Mouse (Mus musculus): ENCODE data around the gene Gm9821. TPM values are rescaled to one million over a fixed set of nuclear protein-coding genes. Genes with fewer than 3 reads are reported as not detected.

Gm9821 gene
- polyA plus RNA-seq, 1 experiment from 2014 or later: 0.12 TPM

GRCm38 (mm10) chr2:91958049-91958448, 12.5 kb downstream of the Gm9821 start:
- 0 out of 2 replicates have a peak, but pooled peaks cover 7% of the 10 kb centered on the region for H3K36me3 ChIP-seq
- no peaks in the 10 kb centered on the region for H3K9me3 ChIP-seq (replicated peaks)
- no peak for DNase-seq (ENCODE audit: low spot score)
- H3K4me1 ChIP-seq: peaks cover 57% of the 10 kb centered on the region
- WGBS: 88% methylated on average over 8 of the region's 8 CpGs
- no peak overlapping the region for H3K27ac ChIP-seq (replicated peaks)
- H3K4me3 ChIP-seq: no peak overlapping the region
- H3K27me3 ChIP-seq (ENCODE audit: low read depth, poor library complexity, severe bottlenecking): no peaks in the 10 kb centered on the region

- Histone ChIP-seq H3K4me3 (no peak overlapping the region), H3K36me3 (0 out of 2 replicates have a peak, but pooled peaks cover 7% of the 10 kb centered on the region), H3K27ac (replicated peaks) (no peak overlapping the region), H3K27me3 (ENCODE audit: low read depth, poor library complexity, severe bottlenecking) (peaks cover 1% of the 10 kb centered on the region; the same call in 1 of the 2 replicates), H3K9me3 (replicated peaks) (no peaks in the 10 kb centered on the region), H3K4me1 (peaks cover 61% of the 10 kb centered on the region)
- peak; percentile 59 for DNase-seq (ENCODE audit: low spot score)
- WGBS: 58% methylated on average over 10 of the region's 10 CpGs
Measured at GRCm38 (mm10) chr2:91958701-91959457, 13.4 kb downstream of the Gm9821 start.

GRCm38 (mm10) chr2:91959544-91960410, 14.3 kb downstream of the Gm9821 start:
- Histone ChIP-seq H3K36me3 (0 out of 2 replicates have a peak, but pooled peaks cover 7% of the 10 kb centered on the region), H3K4me1 (peaks cover 59% of the 10 kb centered on the region)
- no peak for DNase-seq (ENCODE audit: low spot score)

GRCm38 (mm10) chr2:91960459-91960858, 15.0 kb downstream of the Gm9821 start:
- Histone ChIP-seq H3K4me1 (peaks cover 60% of the 10 kb centered on the region), H3K4me3 (no peak overlapping the region)
- 95% methylated on average over 5 of the region's 5 CpGs for WGBS

More at GRCm38 (mm10) chr2:91959544-91960410, 14.3 kb downstream of the Gm9821 start:
- H3K9me3 ChIP-seq (replicated peaks): no peaks in the 10 kb centered on the region
- H3K27me3 ChIP-seq (ENCODE audit: low read depth, poor library complexity, severe bottlenecking): peaks cover 10% of the 10 kb centered on the region
- H3K4me3 ChIP-seq: no peak overlapping the region
- H3K27ac ChIP-seq (replicated peaks): no peak overlapping the region
- 83% methylated on average over 11 of the region's 11 CpGs for WGBS

GRCm38 (mm10) chr2:91961901-91962761, 16.6 kb downstream of the Gm9821 start:
- Histone ChIP-seq H3K4me3 (peak overlapping the region; percentile 94), H3K27me3 (ENCODE audit: low read depth, poor library complexity, severe bottlenecking) (peaks cover 34% of the 10 kb centered on the region), H3K36me3 (0 out of 2 replicates have a peak, but pooled peaks cover 7% of the 10 kb centered on the region), H3K4me1 (peaks cover 57% of the 10 kb centered on the region), H3K27ac (replicated peaks) (0 out of 2 replicates have a peak overlapping the region, but pooled peaks have one; percentile 91), H3K9me3 (replicated peaks) (no peaks in the 10 kb centered on the region)
- WGBS: 69% methylated on average over 4 of the region's 4 CpGs
- DNase-seq (ENCODE audit: low spot score): no peak

More at GRCm38 (mm10) chr2:91960459-91960858, 15.0 kb downstream of the Gm9821 start:
- H3K27me3 ChIP-seq (ENCODE audit: low read depth, poor library complexity, severe bottlenecking): peaks cover 17% of the 10 kb centered on the region
- H3K9me3 ChIP-seq (replicated peaks): no peaks in the 10 kb centered on the region
- no peak overlapping the region for H3K27ac ChIP-seq (replicated peaks)
- 0 out of 2 replicates have a peak, but pooled peaks cover 7% of the 10 kb centered on the region for H3K36me3 ChIP-seq
- no peak for DNase-seq (ENCODE audit: low spot score)

- H3K36me3 ChIP-seq: 0 out of 2 replicates have a peak, but pooled peaks cover 7% of the 10 kb centered on the region
- under 1% methylated on average over 39 of the region's 39 CpGs for WGBS
- DNase-seq (ENCODE audit: low spot score): no peak
- H3K27ac ChIP-seq (replicated peaks): peak overlapping the region; percentile 91
- H3K9me3 ChIP-seq (replicated peaks): no peaks in the 10 kb centered on the region
- peaks cover 55% of the 10 kb centered on the region for H3K4me1 ChIP-seq
- peaks cover 38% of the 10 kb centered on the region for H3K27me3 ChIP-seq (ENCODE audit: low read depth, poor library complexity, severe bottlenecking)
- H3K4me3 ChIP-seq: peak overlapping the region; percentile 94
Measured at GRCm38 (mm10) chr2:91962864-91963401, 17.4 kb downstream of the Gm9821 start.

GRCm38 (mm10) chr2:91963443-91963932, 18.0 kb downstream of the Gm9821 start:
- H3K4me3 ChIP-seq: peak overlapping the region; percentile 94
- 0 out of 2 replicates have a peak, but pooled peaks cover 7% of the 10 kb centered on the region for H3K36me3 ChIP-seq
- H3K4me1 ChIP-seq: peaks cover 60% of the 10 kb centered on the region
- peaks cover 42% of the 10 kb centered on the region for H3K27me3 ChIP-seq (ENCODE audit: low read depth, poor library complexity, severe bottlenecking)
- H3K27ac ChIP-seq (replicated peaks): peak overlapping the region; percentile 91
- DNase-seq (ENCODE audit: low spot score): peak; percentile 95
- H3K9me3 ChIP-seq (replicated peaks): no peaks in the 10 kb centered on the region
- under 1% methylated on average over 57 of the region's 57 CpGs for WGBS

- 66% methylated on average over 3 of the region's 3 CpGs for WGBS
- no peak for DNase-seq (ENCODE audit: low spot score)
- Histone ChIP-seq H3K4me3 (peak overlapping the region; percentile 36), H3K4me1 (peaks cover 51% of the 10 kb centered on the region), H3K27ac (replicated peaks) (peak overlapping the region; percentile 65; the same call in 1 of the 2 replicates), H3K9me3 (replicated peaks) (no peaks in the 10 kb centered on the region), H3K36me3 (0 out of 2 replicates have a peak, but pooled peaks cover 4% of the 10 kb centered on the region), H3K27me3 (ENCODE audit: low read depth, poor library complexity, severe bottlenecking) (peaks cover 48% of the 10 kb centered on the region)
Measured at GRCm38 (mm10) chr2:91964610-91965204, 19.2 kb downstream of the Gm9821 start.

GRCm38 (mm10) chr2:91965417-91965816, 19.9 kb downstream of the Gm9821 start:
- WGBS: 15% methylated on average over 20 of the region's 20 CpGs
- H3K9me3 ChIP-seq (replicated peaks): no peaks in the 10 kb centered on the region
- 0 out of 2 replicates have a peak, but pooled peaks cover 4% of the 10 kb centered on the region for H3K36me3 ChIP-seq
- H3K4me3 ChIP-seq: peak overlapping the region; percentile 36
- no peak for DNase-seq (ENCODE audit: low spot score)
- H3K27me3 ChIP-seq (ENCODE audit: low read depth, poor library complexity, severe bottlenecking): peaks cover 55% of the 10 kb centered on the region
- peaks cover 45% of the 10 kb centered on the region for H3K4me1 ChIP-seq
- H3K27ac ChIP-seq (replicated peaks): peak overlapping the region; percentile 65

GRCm38 (mm10) chr2:91966367-91966766, 20.9 kb downstream of the Gm9821 start:
- Histone ChIP-seq H3K27me3 (ENCODE audit: low read depth, poor library complexity, severe bottlenecking) (peaks cover 64% of the 10 kb centered on the region), H3K4me3 (no peak overlapping the region), H3K9me3 (replicated peaks) (no peaks in the 10 kb centered on the region), H3K4me1 (peaks cover 47% of the 10 kb centered on the region), H3K27ac (replicated peaks) (no peak overlapping the region), H3K36me3 (no peaks in the 10 kb centered on the region)
- no peak for DNase-seq (ENCODE audit: low spot score)
- 88% methylated on average over 5 of the region's 5 CpGs for WGBS

- no peaks in the 10 kb centered on the region for H3K9me3 ChIP-seq (replicated peaks)
- H3K27ac ChIP-seq (replicated peaks): peak overlapping the region; percentile 46; the same call in 1 of the 2 replicates
- peaks cover 80% of the 10 kb centered on the region for H3K27me3 ChIP-seq (ENCODE audit: low read depth, poor library complexity, severe bottlenecking)
- WGBS: 74% methylated on average over 11 of the region's 11 CpGs
- no peak overlapping the region for H3K4me3 ChIP-seq
- H3K4me1 ChIP-seq: peaks cover 46% of the 10 kb centered on the region
- H3K36me3 ChIP-seq: no peaks in the 10 kb centered on the region
- DNase-seq (ENCODE audit: low spot score): no peak
Measured at GRCm38 (mm10) chr2:91967962-91968361, 22.5 kb downstream of the Gm9821 start.
